Mouse (Mus musculus) brain, embryonic 18.5 days (tissue): ENCODE measurements around the gene Phf12.

Experiments used
- DNase-seq: peaks from one replicate; pipeline ENCODE4 v3.0.0-alpha.2; 2012; ENCODE audit warnings: low read depth, low spot score

Phf12 gene

DNA sequence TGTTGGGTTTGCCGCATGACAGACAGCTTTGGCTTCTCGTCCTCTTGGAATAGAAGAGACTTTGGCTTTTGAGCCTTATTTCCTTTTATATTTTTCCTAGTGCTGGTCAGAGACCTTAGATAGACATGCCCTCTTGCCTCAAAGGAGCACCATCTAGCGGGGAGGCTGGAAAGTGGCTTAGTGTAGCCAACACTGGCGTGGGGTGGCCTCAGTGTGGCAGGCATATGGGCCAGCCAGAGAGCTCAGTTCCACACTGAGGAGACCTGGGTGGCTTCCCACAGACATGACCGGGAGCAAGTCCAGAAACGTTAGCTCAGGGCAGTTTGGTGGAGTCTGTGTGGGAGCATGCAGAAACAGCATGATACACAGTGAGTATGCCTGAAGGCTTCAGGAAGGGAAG lies 11.8 kb upstream of the Phf12 start:
- no peak for DNase-seq

DNA sequence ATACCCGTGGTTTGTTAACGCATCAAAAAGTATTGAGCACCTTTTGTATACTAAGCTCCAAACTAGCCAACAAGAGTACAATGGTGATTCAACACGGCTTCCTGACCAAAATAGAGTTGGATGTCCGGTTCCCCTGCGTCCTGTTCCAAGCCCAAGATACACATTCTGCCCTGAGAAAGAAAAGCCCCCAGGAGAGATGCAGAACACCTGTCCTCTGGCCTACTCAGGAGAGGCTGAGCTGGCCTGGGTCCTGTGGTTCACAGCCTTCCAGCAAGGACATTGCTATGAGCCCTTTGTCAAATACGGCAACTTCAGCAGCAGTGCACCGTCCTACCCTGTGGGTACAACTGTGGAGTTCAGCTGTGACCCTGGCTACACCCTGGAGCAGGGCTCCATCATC lies 9.0 kb upstream of the Phf12 start:
- DNase-seq: no peak

DNA sequence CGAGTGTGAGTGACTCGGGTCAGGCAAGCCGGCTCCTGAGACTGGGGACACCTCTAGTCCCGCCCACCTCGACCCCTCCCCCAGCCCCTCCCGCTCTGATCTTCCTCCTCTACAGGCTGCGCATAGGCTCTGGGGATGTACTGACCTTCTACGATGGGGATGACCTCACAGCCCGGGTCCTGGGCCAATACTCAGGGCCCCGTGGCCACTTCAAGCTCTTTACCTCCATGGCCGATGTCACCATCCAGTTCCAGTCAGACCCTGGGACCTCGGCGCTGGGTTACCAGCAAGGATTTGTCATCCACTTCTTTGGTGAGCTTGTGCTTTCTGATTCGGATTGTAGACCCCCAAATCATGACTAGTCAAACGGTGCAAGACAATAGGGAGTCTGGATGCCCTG lies 8.2 kb upstream of the Phf12 start:
- DNase-seq: no peak

DNA sequence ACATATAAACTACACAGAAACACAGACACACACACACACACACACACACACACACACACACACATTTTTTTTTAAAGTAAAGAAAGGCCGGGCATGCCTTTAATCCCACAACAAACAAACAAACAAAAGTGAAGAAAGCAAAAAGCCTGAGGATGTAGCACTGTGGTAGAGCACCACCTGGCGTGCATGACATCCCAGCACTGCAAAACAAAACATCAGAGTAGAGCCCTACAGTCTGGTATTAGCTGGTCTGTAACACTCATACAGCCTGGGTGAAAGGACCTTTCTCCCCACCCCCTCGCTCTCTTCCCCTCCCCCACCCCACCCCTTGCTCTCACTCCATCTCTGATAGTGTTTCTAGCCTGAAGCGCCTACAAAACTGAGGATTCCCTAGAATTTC lies 6.7 kb upstream of the Phf12 start:
- no peak for DNase-seq

- DNase-seq: no peak
These were observed 4.4 kb upstream of the Phf12 start for GRCm38 (mm10) chr11:77978161-77978560.

- DNase-seq: no peak
These were observed 3.2 kb upstream of the Phf12 start for GRCm38 (mm10) chr11:77979221-77979809.

GRCm38 (mm10) chr11:77980281-77981204 lies 2.0 kb upstream of the Phf12 start:
- DNase-seq: no peak

GRCm38 (mm10) chr11:77981609-77982440 lies 729 bp upstream of the Phf12 start:
- peak; percentile 100 for DNase-seq

GRCm38 (mm10) chr11:77983191-77983936 lies 810 bp downstream of the Phf12 start:
- no peak for DNase-seq

- DNase-seq: no peak
These were observed 1.6 kb downstream of the Phf12 start for GRCm38 (mm10) chr11:77983937-77984835.

- DNase-seq: no peak
These were observed 2.3 kb downstream of the Phf12 start for GRCm38 (mm10) chr11:77984836-77985231.

- DNase-seq: no peak
These were observed 3.0 kb downstream of the Phf12 start for GRCm38 (mm10) chr11:77985541-77986065.

- DNase-seq: no peak
These were observed 6.6 kb downstream of the Phf12 start for GRCm38 (mm10) chr11:77989071-77989690.

- DNase-seq: no peak
These were observed 13.0 kb downstream of the Phf12 start for GRCm38 (mm10) chr11:77995556-77995955.

- no peak for DNase-seq
These were observed 23.9 kb downstream of the Phf12 start for GRCm38 (mm10) chr11:78006446-78006845.

DNA sequence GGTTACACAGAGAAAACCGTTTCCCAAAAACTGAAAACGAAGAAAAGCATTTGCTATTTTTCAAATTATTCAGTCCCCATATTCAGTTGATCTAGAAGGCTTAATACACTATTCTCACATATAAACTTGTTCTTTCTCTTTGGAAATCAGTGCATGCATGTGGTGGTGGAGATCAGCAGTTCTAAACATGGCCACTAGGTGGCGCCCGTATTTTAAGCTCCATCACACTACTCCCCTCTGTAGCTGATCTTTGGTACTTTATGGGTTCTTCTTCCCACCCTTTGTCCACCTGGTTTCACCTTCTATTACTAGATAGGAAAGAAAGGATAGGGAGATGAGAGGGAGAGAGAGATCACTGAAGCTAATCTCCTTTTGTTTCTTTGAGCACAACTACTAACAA lies 37.1 kb downstream of the Phf12 start:
- peak; percentile 18 for DNase-seq

DNA sequence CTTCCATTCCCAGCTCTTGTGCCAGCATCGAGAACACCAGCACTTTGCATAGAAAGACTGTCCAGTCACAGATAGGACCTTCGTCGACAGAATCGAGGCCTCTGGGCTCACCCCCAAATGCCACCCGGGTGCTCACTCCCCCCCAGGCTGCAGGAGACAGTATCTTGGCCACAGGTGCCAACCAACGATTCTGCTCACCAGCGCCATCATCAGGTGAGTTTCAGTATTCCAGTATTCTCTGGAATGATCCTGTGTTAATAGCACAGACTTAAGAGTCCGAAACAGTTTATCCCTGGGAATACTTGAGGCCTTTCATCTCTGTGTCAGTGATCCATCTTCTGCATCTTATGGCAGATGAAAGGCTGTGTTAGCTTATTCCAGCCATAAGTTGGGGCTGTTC lies 41.1 kb downstream of the Phf12 start:
- DNase-seq: no peak

DNA sequence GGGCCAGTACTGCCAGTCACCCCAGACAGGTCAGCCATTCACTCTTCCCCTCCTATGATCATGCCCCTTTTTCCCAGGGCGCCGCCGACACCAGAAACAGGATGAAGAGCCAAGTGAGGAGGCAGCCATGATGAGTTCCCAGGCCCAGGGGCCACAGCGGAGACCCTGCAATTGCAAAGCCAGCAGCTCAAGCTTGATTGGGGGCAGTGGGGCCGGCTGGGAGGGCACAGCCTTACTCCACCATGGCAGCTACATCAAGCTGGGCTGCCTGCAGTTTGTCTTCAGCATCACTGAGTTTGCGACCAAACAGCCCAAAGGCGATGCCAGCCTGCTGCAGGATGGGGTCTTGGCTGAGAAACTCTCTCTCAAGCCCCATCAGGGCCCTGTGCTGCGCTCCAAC lies 46.7 kb downstream of the Phf12 start:
- DNase-seq: no peak

DNA sequence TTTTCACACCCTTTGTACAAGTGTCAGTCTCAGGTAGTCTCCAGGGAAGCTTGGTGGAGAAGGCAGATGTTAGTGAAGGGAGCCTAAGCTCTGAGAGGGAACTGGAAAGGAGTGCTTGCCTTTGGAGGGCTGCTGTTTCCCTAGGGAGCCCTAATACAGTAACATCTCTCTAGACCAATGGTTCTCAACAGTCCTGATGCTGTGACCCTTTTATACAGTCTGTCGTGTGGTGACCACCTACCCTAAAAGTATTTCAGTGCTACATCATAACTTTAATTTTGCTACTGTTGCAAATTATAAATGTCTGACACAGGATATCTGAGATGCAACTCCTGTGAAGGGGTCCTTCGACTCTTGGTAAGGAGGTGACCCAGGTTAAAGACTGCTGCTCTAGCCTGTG lies 48.0 kb downstream of the Phf12 start:
- DNase-seq: no peak

GRCm38 (mm10) chr11:78031389-78031788 lies 48.8 kb downstream of the Phf12 start:
- DNase-seq: no peak
